Mouse (Mus musculus) cerebellum, postnatal 10 days (tissue): ENCODE measurements around the gene Mup6.
"Not testable (repeated sequence)": the region's sequence is repeated elsewhere in the genome, so short reads cannot be mapped to it uniquely, and the experiment has no call there.

ENCODE experiments used
- DNase-seq, 2 experiments: peaks; one replicate each; pipeline ENCODE4 v3.0.0; 2021; ENCODE audit warnings: mixed read lengths in 2 of 2

The Mup6 gene

GRCm38 (mm10) chr4:59963405-59964344, at the start of gene Mup6:
Mup6 (plus strand) TSS chr4:59964294.
- DNase-seq = no peak

DNA sequence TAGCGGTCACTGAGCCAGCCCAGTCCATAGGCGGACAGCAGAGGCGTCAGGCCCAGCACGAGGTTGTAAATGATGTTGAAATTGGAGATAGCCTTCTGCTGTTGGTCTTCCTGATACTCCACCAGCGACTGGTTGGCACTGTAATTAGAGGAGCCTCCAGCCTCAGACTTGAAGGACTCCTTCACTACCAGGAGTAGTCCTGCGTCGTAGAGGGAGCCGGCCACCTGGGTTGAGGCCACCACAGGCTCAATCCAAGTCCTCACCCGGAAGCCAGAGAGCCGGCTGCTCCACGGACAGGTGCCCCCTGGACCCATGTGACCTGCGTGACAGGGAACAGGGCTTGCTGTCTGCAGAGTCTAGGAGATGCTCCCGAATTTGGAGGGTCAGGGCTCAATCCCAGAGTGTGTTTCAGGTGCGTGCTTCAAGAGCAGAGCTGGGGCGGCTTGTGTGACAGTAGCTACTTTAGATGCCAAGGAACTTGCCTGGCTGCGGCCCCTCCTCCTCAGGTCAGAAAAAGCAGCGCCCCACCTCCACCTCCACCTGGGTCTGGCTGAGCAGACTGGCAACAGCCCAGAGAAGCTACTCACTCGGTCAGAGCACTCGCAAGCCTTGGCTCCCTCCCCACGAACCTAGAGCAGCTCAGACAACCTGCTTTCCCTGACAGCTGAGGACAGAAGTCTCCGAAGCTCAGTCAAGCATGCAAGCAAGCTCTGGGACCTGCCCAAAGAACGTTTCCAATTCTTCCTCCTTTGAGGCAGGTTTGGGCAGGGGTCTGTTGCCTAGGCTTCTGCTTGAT, 49.3 kb upstream of the Mup6 start, which contains the start of gene Slc46a2:
Slc46a2 (minus strand) TSS at position 449 of the 796 bp plus-strand sequence.
- DNase-seq = peak; percentile 73 to 83

- DNase-seq = no peak
Observed at GRCm38 (mm10) chr4:59917966-59918365, 46.1 kb upstream of the Mup6 start.

GRCm38 (mm10) chr4:59925082-59925481, 39.0 kb upstream of the Mup6 start:
- no peak for DNase-seq

DNA sequence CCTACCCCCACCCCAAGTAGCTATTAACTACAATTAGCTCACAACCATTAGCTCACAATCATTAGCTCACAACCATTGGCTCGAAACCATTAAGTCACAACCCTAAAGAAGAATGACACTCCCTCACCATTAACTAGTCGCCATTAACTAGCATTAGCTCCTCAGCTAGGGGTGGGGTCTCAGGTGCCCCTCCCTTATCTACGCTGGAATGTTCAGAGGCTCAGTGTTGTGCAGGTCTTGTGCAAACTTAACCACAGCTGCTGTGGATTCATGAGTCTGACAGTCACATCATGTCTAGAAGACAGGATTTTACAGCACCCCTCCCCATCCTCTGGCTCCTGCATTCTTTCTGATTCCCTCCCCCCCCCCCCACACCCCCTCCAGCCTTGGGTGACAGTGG, 36.4 kb upstream of the Mup6 start:
- DNase-seq = no peak

GRCm38 (mm10) chr4:59928347-59928746, 35.7 kb upstream of the Mup6 start:
- DNase-seq = peak; percentile 86

GRCm38 (mm10) chr4:59932505-59933281, 31.4 kb upstream of the Mup6 start:
- peak; percentile 32 to 40 for DNase-seq

GRCm38 (mm10) chr4:59937543-59937942, 26.6 kb upstream of the Mup6 start:
- DNase-seq = no peak

DNA sequence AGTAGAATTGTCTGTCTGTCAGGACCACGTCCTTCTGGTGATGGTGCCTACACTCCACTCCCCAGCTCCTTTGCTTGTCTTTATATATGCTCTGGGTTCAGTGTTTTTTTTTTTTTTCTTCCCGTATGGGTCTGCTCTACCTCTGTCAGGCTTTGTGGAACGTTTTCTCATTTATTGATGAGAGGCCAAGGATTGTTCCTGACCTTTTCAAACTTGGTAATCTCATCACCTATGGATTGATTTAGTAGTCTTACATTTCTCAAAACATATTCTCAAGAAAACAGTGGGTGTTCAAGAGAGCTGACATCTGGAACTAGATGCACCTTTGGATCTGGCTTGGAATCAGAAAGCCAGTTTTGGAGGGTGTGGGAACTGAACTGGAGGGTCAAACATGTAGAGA, 3.5 kb upstream of the Mup6 start, which contains the start of gene Mup4:
Mup4 (minus strand) TSS at position 101 of the 400 bp plus-strand sequence.
- DNase-seq = no peak

GRCm38 (mm10) chr4:59997894-59998293, 33.8 kb downstream of the Mup6 start:
- not testable (repeated sequence) for DNase-seq

DNA sequence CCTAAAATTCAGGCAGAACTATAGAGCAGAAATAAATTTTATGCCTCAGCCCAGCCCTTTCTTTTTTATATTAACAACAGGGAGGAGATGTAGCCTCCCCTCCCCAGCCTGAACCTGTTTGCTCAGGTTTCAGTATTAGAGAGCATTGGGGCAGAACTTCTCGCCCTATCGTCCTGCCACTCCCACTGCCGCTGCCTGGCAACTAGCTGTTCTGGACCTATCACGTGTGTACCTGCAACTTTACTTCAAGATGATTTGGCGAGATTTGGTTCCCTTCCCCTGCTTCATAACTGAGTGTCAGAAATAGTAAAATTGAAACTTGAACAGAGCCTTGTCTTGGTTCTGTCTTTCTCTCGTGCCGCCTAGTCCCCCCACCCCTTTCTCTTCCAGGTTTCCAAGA, 56.0 kb downstream of the Mup6 start:
- not testable (repeated sequence) for DNase-seq

- DNase-seq = not testable (repeated sequence)
Observed at GRCm38 (mm10) chr4:60029334-60030111, 65.4 kb downstream of the Mup6 start.
